Mouse (Mus musculus) spleen, adult 2 months (tissue): ENCODE measurements around the gene Tia1.

ENCODE experiments used
- CTCF ChIP-seq: fragments of 200-500 bp; IDR thresholded peaks from 2 replicates; pipeline ENCODE4 v1.5.1; 2011; ENCODE audit warnings: mild to moderate bottlenecking, inconsistent platforms; ENCODE audit not compliant: insufficient read depth, insufficient read length, insufficient replicate concordance; ENCODE audit errors: extremely low read depth
- POLR2A ChIP-seq: fragments of 200-500 bp; IDR thresholded peaks from 2 replicates; pipeline ENCODE4 v1.6.1; 2011; ENCODE audit warnings: low read depth, low read length, inconsistent platforms

GRCm38 (mm10) chr6:86480189-86480831, 76.3 kb downstream of the Tia1 start:
- TF ChIP-seq CTCF, result no peak
- TF ChIP-seq POLR2A, result no peak; the same call in 1 of the 2 replicates
